Mouse (Mus musculus): ENCODE results near the gene Khdc3. TPM values are rescaled to one million over a fixed set of nuclear protein-coding genes. Genes with fewer than 3 reads are reported as not detected.
"Not testable (repeated sequence)": the region's sequence is repeated elsewhere in the genome, so short reads cannot be mapped to it uniquely, and the experiment has no call there.

Khdc3 gene
- total RNA-seq (2021) = not detected
- long read RNA-seq, experiment 1, partial matches to known transcripts = 1 of 1 reads
- long read RNA-seq, experiment 1, other reads (novel, unspliced or antisense) = 0 of 1 reads
- long read RNA-seq, experiment 2 = 0 reads

DNA sequence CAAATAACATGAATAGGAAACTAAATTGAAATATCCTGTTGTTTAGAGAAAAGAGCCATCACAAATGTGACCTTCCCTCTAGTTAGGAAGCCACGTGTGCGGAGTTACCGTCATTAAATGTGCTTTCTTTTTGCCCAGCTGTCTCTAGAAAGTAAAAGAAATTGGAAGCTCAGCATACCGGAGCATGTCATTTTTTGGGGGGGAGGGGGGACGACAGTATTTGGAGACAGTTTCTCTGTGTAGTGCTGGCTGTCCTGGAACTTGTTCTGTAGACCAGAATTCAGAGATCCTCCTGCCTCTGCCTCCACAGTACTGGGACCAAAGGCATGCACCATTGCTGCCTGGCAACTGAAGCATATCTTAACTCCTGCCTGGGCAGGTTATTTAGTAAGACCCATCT, at the start of gene Khdc3:
Khdc3 (plus strand) TSS at position 301 of the 400 bp plus-strand sequence.
- DNase-seq = no peak

GRCm38 (mm10) chr9:73055441-73055911, 46.2 kb upstream of the Khdc3 start:
- no peak for DNase-seq

- no peak for DNase-seq
Measured at GRCm38 (mm10) chr9:73059224-73059623, 42.4 kb upstream of the Khdc3 start.

- no peak for DNase-seq
Measured at GRCm38 (mm10) chr9:73063621-73064290, 37.9 kb upstream of the Khdc3 start.

DNA sequence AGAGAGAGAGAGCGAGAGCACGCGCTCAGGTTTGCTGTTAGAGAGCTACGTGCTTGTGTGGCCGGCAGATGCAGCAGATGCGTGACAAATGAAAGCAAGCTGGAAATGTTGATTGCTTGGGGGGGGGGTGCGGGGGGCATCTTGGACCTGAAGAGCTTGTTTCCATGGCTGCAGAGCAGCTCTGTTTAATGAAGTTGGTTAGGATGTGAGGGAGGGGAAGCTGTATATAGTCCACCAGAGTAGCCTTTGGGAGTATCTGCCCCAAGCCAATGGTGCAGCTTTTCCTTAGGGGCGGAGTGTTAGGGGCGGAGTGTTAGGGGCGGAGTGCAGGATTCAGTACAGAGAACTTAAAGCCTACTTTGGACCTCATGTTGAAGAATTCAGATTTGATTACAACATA, 34.5 kb upstream of the Khdc3 start:
- no peak for DNase-seq

DNA sequence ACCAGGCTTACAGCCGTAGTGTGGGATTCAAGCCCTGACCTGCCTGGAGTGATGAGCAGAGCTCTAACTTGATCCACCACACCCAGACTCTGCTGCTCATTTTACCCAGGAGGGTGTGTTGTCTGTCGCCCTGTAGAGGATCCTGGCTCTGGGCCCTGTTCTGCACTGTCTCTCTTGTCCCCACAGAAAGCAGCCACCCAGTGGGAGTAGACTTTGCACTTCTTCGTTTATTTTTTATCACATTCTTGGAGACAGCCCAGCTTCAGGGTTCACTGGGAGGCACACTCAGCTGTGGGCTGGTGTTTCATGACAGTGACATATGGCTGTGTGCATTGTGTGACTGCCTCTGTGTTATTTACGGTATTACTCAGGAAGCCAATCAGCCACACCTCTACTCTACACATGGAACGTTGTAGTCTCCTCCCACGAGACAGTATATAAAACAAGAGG, 33.4 kb upstream of the Khdc3 start:
- DNase-seq = no peak

DNA sequence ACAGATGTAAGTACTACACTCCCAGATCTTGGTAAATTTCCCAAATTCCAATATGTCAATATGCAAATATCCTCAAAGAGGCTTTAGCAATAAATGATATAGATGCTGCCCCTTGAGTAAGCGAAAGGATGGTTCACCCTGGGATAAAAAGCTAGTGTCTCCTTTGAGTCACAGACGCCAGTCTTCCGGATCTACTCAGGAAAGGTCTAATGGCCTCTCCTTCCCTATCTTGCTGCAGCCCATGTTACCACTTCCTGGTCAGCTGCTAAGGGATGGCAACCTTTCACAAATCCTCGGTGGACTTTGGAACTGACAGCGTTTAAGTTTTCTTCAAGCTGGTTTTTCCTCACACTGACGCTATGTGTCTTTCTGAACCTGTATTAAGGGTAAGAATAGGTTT, 32.9 kb upstream of the Khdc3 start:
- DNase-seq = no peak

DNA sequence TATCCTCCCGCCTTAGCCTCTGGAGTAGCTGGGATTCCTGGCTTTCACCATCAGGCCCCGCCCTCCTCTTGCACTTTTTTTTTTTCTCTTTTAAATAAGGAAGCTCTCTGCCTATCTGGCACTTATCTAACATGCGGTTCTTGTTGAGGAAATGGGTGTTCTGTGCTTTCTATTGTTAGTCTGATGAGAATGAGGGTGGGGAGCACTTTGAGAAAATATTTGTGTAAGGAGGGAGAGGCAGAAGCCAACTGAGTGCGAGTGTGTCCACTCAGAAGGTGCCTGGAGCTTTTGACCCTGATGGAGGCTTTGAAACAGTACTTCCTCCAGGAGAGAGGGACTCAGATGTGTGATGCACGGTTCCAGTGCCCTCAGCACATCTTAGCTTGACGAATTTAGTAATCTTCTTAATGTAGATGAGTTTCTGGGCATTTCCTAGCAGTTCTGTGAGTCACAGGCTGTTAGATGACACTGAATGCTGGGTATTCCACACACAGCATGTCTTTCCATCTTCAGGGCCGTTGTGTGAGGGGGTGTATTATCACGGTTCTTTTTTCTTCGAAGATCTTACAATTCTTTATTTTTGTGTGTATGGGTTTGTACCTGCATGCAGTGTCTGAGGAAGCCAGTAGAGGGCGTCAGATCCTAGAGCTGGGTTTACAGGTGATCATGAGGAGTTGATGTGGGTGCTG, 30.5 kb upstream of the Khdc3 start:
- no peak for DNase-seq

DNA sequence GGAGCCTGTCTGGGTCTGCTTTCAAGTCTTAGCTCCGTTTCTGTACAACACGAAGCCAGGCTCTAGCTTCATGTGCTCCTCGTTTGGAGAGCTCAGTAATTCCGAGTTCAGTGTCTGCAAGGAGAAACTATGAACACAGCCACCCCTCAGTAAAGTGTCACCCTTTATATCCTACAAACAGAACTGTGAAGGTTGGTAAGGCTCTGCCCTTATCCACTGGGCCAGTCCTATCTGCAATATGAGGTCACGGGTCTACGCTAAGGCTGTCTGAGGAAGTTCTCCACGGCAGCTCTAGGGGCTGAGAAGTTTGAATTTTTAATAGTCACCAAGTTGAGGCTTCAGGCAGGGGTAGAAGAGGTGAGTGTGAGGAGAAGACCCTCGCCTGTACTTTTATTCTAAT, 29.2 kb upstream of the Khdc3 start:
- DNase-seq = no peak

DNA sequence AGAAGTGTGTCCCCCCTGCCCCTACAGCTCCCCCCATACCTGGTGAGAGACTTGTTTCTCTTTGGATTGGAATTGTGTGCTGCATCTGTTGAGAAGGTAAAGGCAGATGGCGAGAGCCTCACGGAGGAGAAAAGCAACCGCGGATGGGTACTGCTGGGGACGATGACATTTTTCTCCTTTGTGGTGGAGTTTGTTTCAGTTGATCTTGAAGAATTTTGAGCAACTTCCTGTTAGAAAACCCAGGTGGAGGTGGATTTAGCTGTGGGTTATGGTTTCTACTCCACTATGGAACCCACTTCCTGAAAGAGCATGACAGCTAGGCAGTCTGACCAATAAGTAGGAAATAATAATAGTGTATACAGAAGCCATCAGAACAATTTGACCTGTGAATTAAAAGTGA, 28.5 kb upstream of the Khdc3 start:
- no peak for DNase-seq

DNA sequence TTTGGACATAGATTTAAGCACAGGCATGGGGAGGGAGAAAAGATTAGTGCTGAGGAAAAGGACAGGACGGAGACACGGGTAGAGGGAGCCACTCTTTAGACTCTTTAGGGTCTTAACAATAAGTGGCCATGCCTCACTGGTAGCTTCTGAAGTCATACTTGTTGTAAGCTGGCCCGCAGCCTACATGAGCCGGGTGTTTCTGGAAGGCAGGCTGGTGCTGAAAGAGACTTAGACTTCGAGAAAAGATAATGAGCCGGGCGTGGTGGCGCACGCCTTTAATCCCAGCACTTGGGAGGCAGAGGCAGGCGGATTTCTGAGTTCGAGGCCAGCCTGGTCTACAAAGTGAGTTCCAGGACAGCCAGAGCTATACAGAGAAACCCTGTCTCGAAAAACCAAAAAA, 22.3 kb upstream of the Khdc3 start:
- not testable (repeated sequence) for DNase-seq

DNA sequence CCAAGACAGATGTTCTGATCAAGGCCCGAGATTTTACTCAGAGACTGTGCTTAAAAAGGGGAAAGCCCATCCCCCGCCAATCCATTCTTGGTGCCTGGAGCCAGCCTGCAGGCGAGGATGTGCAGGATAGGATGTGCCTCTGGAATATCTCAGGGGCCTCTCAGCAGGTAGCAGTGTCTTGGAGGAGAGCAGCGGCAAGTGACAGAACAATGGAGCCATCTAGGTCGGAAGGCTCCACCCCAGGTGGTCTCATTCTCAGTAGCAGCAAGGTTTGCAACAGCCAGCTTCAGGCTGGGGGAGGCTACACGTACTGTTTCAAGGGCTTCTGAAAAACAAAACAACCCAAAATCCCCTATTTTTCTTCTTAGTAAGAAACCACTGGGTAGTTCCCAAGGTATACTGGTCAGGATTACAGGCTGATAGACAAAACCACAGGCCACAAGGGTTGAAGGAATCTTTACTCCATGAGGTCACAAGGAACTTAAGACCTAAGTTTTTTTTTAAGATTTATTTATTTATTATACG, 21.8 kb upstream of the Khdc3 start:
- DNase-seq = no peak

DNA sequence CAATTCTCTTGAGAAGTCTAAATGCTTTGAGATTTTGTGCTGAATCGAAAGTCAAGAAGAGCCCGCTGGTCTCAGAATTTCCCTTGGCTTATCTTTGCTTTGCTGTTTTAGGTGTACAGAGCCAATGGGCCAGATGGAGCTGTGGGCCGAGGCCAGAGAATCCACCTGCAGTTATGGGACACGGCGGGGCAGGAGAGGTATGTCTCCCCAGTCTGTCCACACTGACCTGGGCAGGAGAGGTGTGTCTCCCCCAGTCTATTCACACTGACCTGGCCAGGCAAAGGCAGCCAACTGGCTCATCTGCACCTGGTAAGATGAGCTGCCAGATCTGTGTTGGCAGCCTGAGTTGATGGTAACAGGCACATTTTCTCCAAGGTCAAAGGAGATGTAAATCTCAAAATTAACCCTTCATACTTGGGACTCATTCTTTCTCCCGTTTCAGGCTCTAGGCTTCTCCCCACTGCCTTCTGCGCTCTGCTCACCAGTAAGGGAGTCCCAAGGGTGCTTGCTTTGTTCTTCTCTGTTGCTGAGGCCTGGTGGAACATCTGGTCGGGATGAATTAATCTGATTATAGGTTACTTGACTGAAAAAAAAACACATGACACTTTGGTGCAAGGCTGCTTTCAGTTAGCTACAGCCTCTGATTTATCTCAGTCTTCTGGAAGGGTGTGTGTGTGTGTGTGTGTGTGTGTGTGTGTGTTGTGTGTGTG, 19.2 kb upstream of the Khdc3 start:
- no peak for DNase-seq

GRCm38 (mm10) chr9:73083956-73084355, 17.7 kb upstream of the Khdc3 start:
- DNase-seq = no peak

- no peak for DNase-seq
Measured at GRCm38 (mm10) chr9:73085845-73086244, 15.8 kb upstream of the Khdc3 start.

DNA sequence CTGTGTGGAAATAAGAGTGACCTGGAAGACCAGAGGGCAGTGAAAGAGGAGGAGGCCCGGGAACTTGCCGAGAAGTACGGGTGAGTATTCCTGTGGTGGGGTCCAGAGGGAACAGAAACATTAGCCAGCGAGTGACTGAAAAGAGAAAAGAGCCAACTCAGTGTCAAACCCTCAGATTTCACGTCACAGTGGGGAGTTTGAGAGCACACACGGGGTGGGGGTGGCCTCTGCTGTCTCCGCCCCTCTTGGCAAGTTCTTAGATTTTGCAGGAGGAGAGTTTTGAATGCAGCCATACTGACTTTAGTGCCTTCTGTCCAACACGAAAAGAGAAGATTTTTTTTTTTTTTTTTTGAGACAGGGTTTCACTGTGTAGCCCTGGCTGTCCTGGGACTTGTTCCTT, 14.5 kb upstream of the Khdc3 start:
- DNase-seq = no peak

DNA sequence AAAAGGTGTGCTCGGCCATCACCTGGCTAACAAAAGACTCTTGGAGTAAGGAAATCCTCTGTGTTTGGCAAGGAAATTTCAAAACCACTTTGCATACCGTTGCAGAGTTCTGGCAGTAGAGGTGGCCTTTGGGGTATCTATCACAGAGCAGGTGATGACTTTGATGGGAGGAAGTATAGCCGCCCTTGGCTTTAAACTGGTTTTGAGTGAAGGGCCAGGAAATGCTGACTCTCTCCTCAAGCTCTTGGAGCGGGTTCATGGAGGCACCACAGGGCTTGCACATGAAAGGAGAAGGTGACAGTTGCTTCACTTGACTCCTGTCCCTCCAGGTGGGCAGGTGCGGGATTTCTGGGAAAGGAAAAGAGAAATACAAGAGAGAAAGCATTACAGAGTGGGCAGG, 14.1 kb upstream of the Khdc3 start:
- no peak for DNase-seq

DNA sequence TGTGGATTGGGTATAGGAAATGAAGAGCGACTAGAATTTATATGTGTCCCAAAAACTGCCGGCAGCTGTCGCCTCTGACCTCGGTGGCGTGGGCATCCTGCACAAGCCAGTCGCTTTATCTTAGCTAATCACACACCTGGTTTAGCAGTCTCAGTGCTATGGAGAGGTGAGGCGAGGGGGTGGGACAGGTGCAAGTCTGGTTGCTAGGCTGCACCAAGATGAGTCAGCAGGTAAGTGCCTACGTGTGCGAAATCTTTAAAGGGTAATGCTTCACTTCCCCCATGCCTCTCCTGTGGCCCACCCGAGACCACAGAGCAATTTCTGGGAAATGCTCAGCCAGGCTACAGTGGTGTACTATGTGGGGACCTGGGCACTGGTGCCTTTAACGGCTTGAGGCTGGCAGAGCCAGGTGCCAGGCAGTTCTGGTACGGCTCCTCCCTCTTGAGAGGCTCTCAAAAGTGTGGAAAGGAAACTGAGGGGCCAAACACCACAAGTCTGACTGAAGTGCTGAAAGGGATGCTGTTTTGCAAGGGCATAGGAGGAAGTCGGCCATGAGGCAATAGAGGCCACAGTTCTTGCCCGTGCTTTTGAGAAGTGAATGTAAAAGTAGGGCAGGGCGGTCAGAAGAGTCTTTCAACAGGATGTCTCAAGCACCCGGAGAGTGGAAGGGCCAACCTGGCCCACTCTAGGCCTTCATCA, 12.3 kb upstream of the Khdc3 start:
- no peak for DNase-seq

GRCm38 (mm10) chr9:73090121-73090520, 11.5 kb upstream of the Khdc3 start:
- no peak for DNase-seq

DNA sequence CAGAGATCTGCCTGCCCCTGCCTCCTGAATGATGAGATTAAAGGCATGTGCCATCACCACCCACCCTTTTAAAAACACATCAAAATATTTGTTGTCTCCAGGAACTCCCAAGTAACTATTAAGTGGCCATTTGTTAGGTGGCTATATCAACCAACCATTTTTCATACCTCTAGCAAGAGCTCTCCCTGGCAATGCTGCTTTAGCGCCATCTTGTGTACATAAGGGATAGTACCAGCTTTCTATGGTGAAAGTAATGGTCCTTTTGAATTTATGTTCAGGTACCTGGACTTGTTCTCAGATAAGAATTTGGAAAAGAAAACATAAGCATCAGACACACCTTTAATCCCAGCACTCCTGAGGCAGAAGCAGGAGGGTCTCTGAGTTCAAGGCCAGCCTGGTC, 9.9 kb upstream of the Khdc3 start:
- DNase-seq = no peak

GRCm38 (mm10) chr9:73094580-73094979, 7.1 kb upstream of the Khdc3 start:
- no peak for DNase-seq

DNA sequence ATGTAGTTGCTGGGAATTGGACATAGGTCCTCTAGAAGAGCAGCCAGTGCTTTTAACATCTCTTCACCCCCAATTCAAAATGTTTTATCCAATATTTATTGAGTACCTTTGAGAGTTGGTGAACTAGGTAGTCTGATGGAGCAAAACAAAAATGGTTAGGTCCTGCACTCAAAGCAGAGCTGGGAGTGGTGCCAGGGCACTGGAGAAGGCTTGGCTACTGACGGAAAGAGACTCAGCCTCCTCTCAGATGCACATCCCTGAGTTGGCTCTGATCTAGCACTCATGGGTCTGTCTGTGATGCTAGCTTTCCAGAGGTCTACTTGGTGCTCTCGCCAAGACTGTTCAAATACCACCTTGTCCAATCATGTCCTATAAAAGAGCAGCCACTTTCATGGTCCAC, 3.7 kb upstream of the Khdc3 start:
- DNase-seq = no peak
